Mouse (Mus musculus): ENCODE results near the gene Tep1. TPM values are rescaled to one million over a fixed set of nuclear protein-coding genes. Genes with fewer than 3 reads are reported as not detected.
"Not testable (repeated sequence)": the region's sequence is repeated elsewhere in the genome, so short reads cannot be mapped to it uniquely, and the experiment has no call there.

The Tep1 gene
- polyA plus RNA-seq, 1 experiment from 2014 or later, result 3.7 TPM

- Histone ChIP-seq H3K9ac (ENCODE audit: low read depth, low read length) (no peak overlapping the region), H3K27me3 (ENCODE audit: control insufficient read depth, insufficient read depth, low read depth, low read length) (no peaks in the 10 kb centered on the region), H3K4me3 (ENCODE audit: low read depth, low read length) (no peak overlapping the region), H3K27ac (ENCODE audit: low read length) (no peak overlapping the region), H3K9me3 (replicated peaks; ENCODE audit: control insufficient read depth, low read length) (no peaks in the 10 kb centered on the region), H3K4me1 (ENCODE audit: control insufficient read depth, low read depth, low read length) (no peaks in the 10 kb centered on the region), H3K4me2 (ENCODE audit: low read depth, low read length) (no peak overlapping the region), H3K36me3 (ENCODE audit: control insufficient read depth, insufficient read depth) (no peaks in the 10 kb centered on the region)
- ATAC-seq (ENCODE audit: low read depth), result no peak
- WGBS (ENCODE audit: insufficient replicate concordance), result 63% methylated on average over 3 of the region's 3 CpGs
Observed at GRCm38 (mm10) chr14:50875175-50875574, 4.8 kb upstream of the Tep1 start.

GRCm38 (mm10) chr14:50871284-50871683, 924 bp upstream of the Tep1 start:
- H3K36me3 ChIP-seq (ENCODE audit: control insufficient read depth, insufficient read depth), result no peaks in the 10 kb centered on the region
- ATAC-seq (ENCODE audit: low read depth), result no peak
- H3K27ac ChIP-seq (ENCODE audit: low read length), result no peak overlapping the region
- H3K4me1 ChIP-seq (ENCODE audit: control insufficient read depth, low read depth, low read length), result peaks cover 3% of the 10 kb centered on the region; the same call in 1 of the 2 replicates
- 65% methylated on average over 2 of the region's 2 CpGs for WGBS (ENCODE audit: insufficient replicate concordance)
- no peak overlapping the region for H3K9ac ChIP-seq (ENCODE audit: low read depth, low read length)
- H3K27me3 ChIP-seq (ENCODE audit: control insufficient read depth, insufficient read depth, low read depth, low read length), result no peaks in the 10 kb centered on the region
- H3K4me3 ChIP-seq (ENCODE audit: low read depth, low read length), result no peak overlapping the region
- no peaks in the 10 kb centered on the region for H3K9me3 ChIP-seq (replicated peaks; ENCODE audit: control insufficient read depth, low read length)
- no peak overlapping the region for H3K4me2 ChIP-seq (ENCODE audit: low read depth, low read length)

- peak overlapping the region; percentile 55 for H3K4me2 ChIP-seq (ENCODE audit: low read depth, low read length)
- no peak overlapping the region for H3K27ac ChIP-seq (ENCODE audit: low read length)
- H3K36me3 ChIP-seq (ENCODE audit: control insufficient read depth, insufficient read depth), result no peaks in the 10 kb centered on the region
- no peaks in the 10 kb centered on the region for H3K27me3 ChIP-seq (ENCODE audit: control insufficient read depth, insufficient read depth, low read depth, low read length)
- no peak for ATAC-seq (ENCODE audit: low read depth)
- H3K4me3 ChIP-seq (ENCODE audit: low read depth, low read length), result peak overlapping the region; percentile 65
- H3K4me1 ChIP-seq (ENCODE audit: control insufficient read depth, low read depth, low read length), result peaks cover 3% of the 10 kb centered on the region; the same call in 1 of the 2 replicates
- no peaks in the 10 kb centered on the region for H3K9me3 ChIP-seq (replicated peaks; ENCODE audit: control insufficient read depth, low read length)
- H3K9ac ChIP-seq (ENCODE audit: low read depth, low read length), result no peak overlapping the region; the same call in 1 of the 2 replicates
- 30% methylated on average over 5 of the region's 5 CpGs for WGBS (ENCODE audit: insufficient replicate concordance)
Observed at GRCm38 (mm10) chr14:50870805-50871143, 414 bp upstream of the Tep1 start.

DNA sequence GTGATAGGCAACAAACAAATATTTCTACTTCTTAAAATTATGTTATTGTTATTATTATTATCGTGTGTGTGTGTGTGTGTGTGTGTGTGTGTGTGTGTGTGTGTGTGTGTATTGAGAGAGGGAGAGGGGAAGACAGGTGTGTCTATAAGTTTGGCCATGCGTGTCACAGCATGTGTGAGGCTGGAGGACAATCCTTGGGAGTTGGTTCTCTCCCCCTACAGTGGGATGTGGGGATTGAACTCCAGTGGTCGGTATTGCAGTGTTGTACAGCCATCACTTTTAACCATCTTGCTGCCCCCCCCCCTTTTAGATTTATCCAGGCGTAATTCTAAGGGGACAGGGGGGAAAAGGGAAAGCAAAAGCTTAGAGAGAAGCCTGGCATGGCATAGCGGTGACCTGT, 1.7 kb downstream of the Tep1 start:
- Histone ChIP-seq H3K4me1 (ENCODE audit: control insufficient read depth, low read depth, low read length) (peaks cover 3% of the 10 kb centered on the region; the same call in 1 of the 2 replicates), H3K4me2 (ENCODE audit: low read depth, low read length) (no peak overlapping the region), H3K36me3 (ENCODE audit: control insufficient read depth, insufficient read depth) (no peaks in the 10 kb centered on the region), H3K4me3 (ENCODE audit: low read depth, low read length) (no peak overlapping the region), H3K9ac (ENCODE audit: low read depth, low read length) (no peak overlapping the region), H3K27ac (ENCODE audit: low read length) (no peak overlapping the region), H3K27me3 (ENCODE audit: control insufficient read depth, insufficient read depth, low read depth, low read length) (no peaks in the 10 kb centered on the region), H3K9me3 (replicated peaks; ENCODE audit: control insufficient read depth, low read length) (no peaks in the 10 kb centered on the region)
- no peak for ATAC-seq (ENCODE audit: low read depth)
- WGBS (ENCODE audit: insufficient replicate concordance), result 68% methylated on average over 5 of the region's 5 CpGs

- no peaks in the 10 kb centered on the region for H3K9me3 ChIP-seq (replicated peaks; ENCODE audit: control insufficient read depth, low read length)
- H3K36me3 ChIP-seq (ENCODE audit: control insufficient read depth, insufficient read depth), result no peaks in the 10 kb centered on the region
- ATAC-seq (ENCODE audit: low read depth), result no peak
- H3K27me3 ChIP-seq (ENCODE audit: control insufficient read depth, insufficient read depth, low read depth, low read length), result no peaks in the 10 kb centered on the region
- no peak overlapping the region for H3K4me3 ChIP-seq (ENCODE audit: low read depth, low read length)
- no peak overlapping the region for H3K9ac ChIP-seq (ENCODE audit: low read depth, low read length)
- no peak overlapping the region for H3K27ac ChIP-seq (ENCODE audit: low read length)
- H3K4me1 ChIP-seq (ENCODE audit: control insufficient read depth, low read depth, low read length), result peaks cover 3% of the 10 kb centered on the region; the same call in 1 of the 2 replicates
- WGBS (ENCODE audit: insufficient replicate concordance), result 57% methylated on average over 4 of the region's 4 CpGs
- no peak overlapping the region for H3K4me2 ChIP-seq (ENCODE audit: low read depth, low read length)
Observed at GRCm38 (mm10) chr14:50868211-50868610, 2.1 kb downstream of the Tep1 start.

DNA sequence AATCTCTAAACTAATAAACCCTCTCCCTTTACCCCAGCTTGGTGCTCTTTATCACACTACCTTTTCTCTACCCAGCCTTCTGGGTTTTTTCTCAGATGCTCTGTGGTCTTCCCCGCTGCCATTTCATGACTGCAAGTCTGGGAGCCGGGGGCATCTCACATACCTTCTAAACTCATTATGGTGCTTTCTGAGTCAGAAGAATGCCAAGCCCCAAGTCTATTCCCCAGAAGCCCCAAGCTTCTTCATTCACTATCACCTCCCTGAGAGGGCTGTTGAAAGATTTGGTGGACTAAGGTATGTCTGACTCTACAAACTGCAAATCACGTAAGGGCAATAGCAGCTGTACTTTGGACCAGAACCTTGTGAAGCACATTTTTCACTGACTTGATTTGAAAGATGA, 3.4 kb downstream of the Tep1 start:
- H3K4me3 ChIP-seq (ENCODE audit: low read depth, low read length), result no peak overlapping the region
- ATAC-seq (ENCODE audit: low read depth), result no peak

GRCm38 (mm10) chr14:50865005-50865404, 5.4 kb downstream of the Tep1 start:
- H3K27me3 ChIP-seq (ENCODE audit: control insufficient read depth, insufficient read depth, low read depth, low read length); H3K9ac ChIP-seq (ENCODE audit: low read depth, low read length); H3K9me3 ChIP-seq (replicated peaks; ENCODE audit: control insufficient read depth, low read length); H3K36me3 ChIP-seq (ENCODE audit: control insufficient read depth, insufficient read depth); H3K4me1 ChIP-seq (ENCODE audit: control insufficient read depth, low read depth, low read length); ATAC-seq (ENCODE audit: low read depth); H3K4me2 ChIP-seq (ENCODE audit: low read depth, low read length); H3K4me3 ChIP-seq (ENCODE audit: low read depth, low read length); H3K27ac ChIP-seq (ENCODE audit: low read length): not testable (repeated sequence)

More for the DNA sequence above, 3.4 kb downstream of the Tep1 start:
- no peak overlapping the region for H3K27ac ChIP-seq (ENCODE audit: low read length)
- H3K36me3 ChIP-seq (ENCODE audit: control insufficient read depth, insufficient read depth), result no peaks in the 10 kb centered on the region
- no peak overlapping the region for H3K9ac ChIP-seq (ENCODE audit: low read depth, low read length)
- WGBS (ENCODE audit: insufficient replicate concordance), result 74% methylated on average over 3 of the region's 3 CpGs
- H3K9me3 ChIP-seq (replicated peaks; ENCODE audit: control insufficient read depth, low read length), result no peaks in the 10 kb centered on the region
- H3K4me2 ChIP-seq (ENCODE audit: low read depth, low read length), result no peak overlapping the region
- H3K27me3 ChIP-seq (ENCODE audit: control insufficient read depth, insufficient read depth, low read depth, low read length), result no peaks in the 10 kb centered on the region
- H3K4me1 ChIP-seq (ENCODE audit: control insufficient read depth, low read depth, low read length), result peaks cover 3% of the 10 kb centered on the region; the same call in 1 of the 2 replicates

- H3K4me3 ChIP-seq (ENCODE audit: low read depth, low read length), result no peak overlapping the region
- no peaks in the 10 kb centered on the region for H3K27me3 ChIP-seq (ENCODE audit: control insufficient read depth, insufficient read depth, low read depth, low read length)
- H3K9ac ChIP-seq (ENCODE audit: low read depth, low read length), result no peak overlapping the region
- H3K9me3 ChIP-seq (replicated peaks; ENCODE audit: control insufficient read depth, low read length), result no peaks in the 10 kb centered on the region
- peaks cover 3% of the 10 kb centered on the region; the same call in 1 of the 2 replicates for H3K36me3 ChIP-seq (ENCODE audit: control insufficient read depth, insufficient read depth)
- 68% methylated on average over 10 of the region's 10 CpGs for WGBS (ENCODE audit: insufficient replicate concordance)
- no peak overlapping the region for H3K4me2 ChIP-seq (ENCODE audit: low read depth, low read length)
- no peak for ATAC-seq (ENCODE audit: low read depth)
- no peak overlapping the region for H3K27ac ChIP-seq (ENCODE audit: low read length)
- H3K4me1 ChIP-seq (ENCODE audit: control insufficient read depth, low read depth, low read length), result no peaks in the 10 kb centered on the region
Observed at GRCm38 (mm10) chr14:50862641-50863040, 7.7 kb downstream of the Tep1 start.

DNA sequence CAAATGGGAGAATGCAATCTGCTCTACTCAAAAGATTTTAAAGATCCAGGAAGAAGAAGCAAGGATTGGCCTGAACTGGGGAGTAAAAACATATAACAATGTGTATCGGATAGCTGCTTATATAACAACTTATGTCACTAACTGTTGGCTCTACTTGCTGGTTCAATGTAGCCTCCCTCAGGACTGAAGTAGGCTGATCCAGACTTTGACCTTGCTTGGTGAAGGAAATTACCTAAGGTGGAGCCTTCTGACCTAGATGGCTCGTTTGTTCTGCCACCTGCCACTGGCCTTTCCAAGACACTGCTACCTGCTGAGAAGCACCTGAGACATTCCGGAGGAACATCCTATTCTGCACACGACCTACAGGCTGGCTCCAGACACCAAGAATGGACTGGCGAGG, 14.6 kb downstream of the Tep1 start:
- H3K27ac ChIP-seq (ENCODE audit: low read length), result no peak overlapping the region
- no peaks in the 10 kb centered on the region for H3K9me3 ChIP-seq (replicated peaks; ENCODE audit: control insufficient read depth, low read length)
- H3K4me1 ChIP-seq (ENCODE audit: control insufficient read depth, low read depth, low read length), result no peaks in the 10 kb centered on the region
- no peak overlapping the region for H3K4me2 ChIP-seq (ENCODE audit: low read depth, low read length)
- no peak overlapping the region for H3K4me3 ChIP-seq (ENCODE audit: low read depth, low read length)
- H3K36me3 ChIP-seq (ENCODE audit: control insufficient read depth, insufficient read depth), result peaks cover 3% of the 10 kb centered on the region; the same call in 1 of the 2 replicates
- WGBS (ENCODE audit: insufficient replicate concordance), result 66% methylated on average over 5 of the region's 5 CpGs
- ATAC-seq (ENCODE audit: low read depth), result no peak
- no peaks in the 10 kb centered on the region for H3K27me3 ChIP-seq (ENCODE audit: control insufficient read depth, insufficient read depth, low read depth, low read length)
- no peak overlapping the region for H3K9ac ChIP-seq (ENCODE audit: low read depth, low read length)

Measured in liver, embryonic 16.5 days (tissue).